Mouse (Mus musculus) erythroblast, adult 5-6 weeks (primary cell): ENCODE data around the gene Cyp2t4. TPM values are rescaled to one million over a fixed set of nuclear protein-coding genes. Genes with fewer than 3 reads are reported as not detected.

ENCODE experiments used
- ATAC-seq: replicated peaks from 2 replicates; pipeline ENCODE4 v1.8.0; 2016; ENCODE audit warnings: moderate number of reproducible peaks, mild to moderate bottlenecking, moderate TSS enrichment, inconsistent platforms; ENCODE audit not compliant: poor library complexity, low FRiP score, severe bottlenecking
- total RNA-seq, 2 experiments: library from RNA; stranded (forward) in 1 of 2; stranded (reverse) in 1 of 2; fragments of 150-400 nt in 1 of 2; fragments of 200-764, 138-1000 nt in 1 of 2; gene quantifications; 2 replicates each; pipeline versions ENCODE4 v1.2.3 to v1.2.4; 2015 to 2017; ENCODE audit warnings: low replicate concordance in 2 of 2

Cyp2t4 gene
- total RNA-seq (2015; ENCODE audit: low replicate concordance): not detected in 2 replicates
- not detected in 2 replicates for total RNA-seq (2017; ENCODE audit: low replicate concordance)

GRCm38 (mm10) chr7:27153205-27153764 lies at the start of gene Cyp2t4:
TSS of gene Cyp2t4 (plus strand) at chr7:27153714.
- ATAC-seq: no peak

- ATAC-seq: no peak
Observed at GRCm38 (mm10) chr7:27104882-27105281, 48.6 kb upstream of the Cyp2t4 start.

GRCm38 (mm10) chr7:27110327-27110726 lies 43.2 kb upstream of the Cyp2t4 start:
- no peak for ATAC-seq

- no peak for ATAC-seq
Observed at GRCm38 (mm10) chr7:27111038-27111437, 42.5 kb upstream of the Cyp2t4 start.

GRCm38 (mm10) chr7:27111987-27112386 lies 41.5 kb upstream of the Cyp2t4 start:
- no peak for ATAC-seq

GRCm38 (mm10) chr7:27118033-27118511 lies 35.4 kb upstream of the Cyp2t4 start:
- no peak for ATAC-seq

- ATAC-seq: no peak
Observed at GRCm38 (mm10) chr7:27119676-27120075, 33.8 kb upstream of the Cyp2t4 start, which contains the start of gene Cyp2f2. TSS of gene Cyp2f2 (plus strand) at chr7:27119909.

GRCm38 (mm10) chr7:27124305-27124832 lies 29.1 kb upstream of the Cyp2t4 start:
- ATAC-seq: no peak

GRCm38 (mm10) chr7:27124969-27125368 lies 28.5 kb upstream of the Cyp2t4 start:
- no peak for ATAC-seq

GRCm38 (mm10) chr7:27128162-27128561 lies 25.4 kb upstream of the Cyp2t4 start:
- ATAC-seq: no peak

GRCm38 (mm10) chr7:27128946-27129345 lies 24.6 kb upstream of the Cyp2t4 start:
- no peak for ATAC-seq

GRCm38 (mm10) chr7:27129811-27130210 lies 23.7 kb upstream of the Cyp2t4 start:
- ATAC-seq: no peak

- no peak for ATAC-seq
Observed at GRCm38 (mm10) chr7:27130521-27131370, 22.8 kb upstream of the Cyp2t4 start.

GRCm38 (mm10) chr7:27131387-27131786 lies 22.1 kb upstream of the Cyp2t4 start:
- no peak; the same call in 1 of the 2 replicates for ATAC-seq

- ATAC-seq: no peak
Observed at GRCm38 (mm10) chr7:27132588-27132987, 20.9 kb upstream of the Cyp2t4 start.

GRCm38 (mm10) chr7:27133156-27133555 lies 20.4 kb upstream of the Cyp2t4 start:
- no peak for ATAC-seq

GRCm38 (mm10) chr7:27133757-27134156 lies 19.8 kb upstream of the Cyp2t4 start:
- no peak for ATAC-seq

GRCm38 (mm10) chr7:27136410-27136996 lies 17.0 kb upstream of the Cyp2t4 start:
- no peak for ATAC-seq

GRCm38 (mm10) chr7:27156005-27156404 lies 2.5 kb downstream of the Cyp2t4 start:
- ATAC-seq: no peak

GRCm38 (mm10) chr7:27158171-27158570 lies 4.7 kb downstream of the Cyp2t4 start:
- no peak for ATAC-seq
